Mouse (Mus musculus): ENCODE measurements at regions not wholly inside any gene's neighbourhood (a gene's known extent, or its start where the extent isn't known, plus 50 kb on each side); places are given as distances from the start of the nearest gene placed in this dataset.

DNA sequence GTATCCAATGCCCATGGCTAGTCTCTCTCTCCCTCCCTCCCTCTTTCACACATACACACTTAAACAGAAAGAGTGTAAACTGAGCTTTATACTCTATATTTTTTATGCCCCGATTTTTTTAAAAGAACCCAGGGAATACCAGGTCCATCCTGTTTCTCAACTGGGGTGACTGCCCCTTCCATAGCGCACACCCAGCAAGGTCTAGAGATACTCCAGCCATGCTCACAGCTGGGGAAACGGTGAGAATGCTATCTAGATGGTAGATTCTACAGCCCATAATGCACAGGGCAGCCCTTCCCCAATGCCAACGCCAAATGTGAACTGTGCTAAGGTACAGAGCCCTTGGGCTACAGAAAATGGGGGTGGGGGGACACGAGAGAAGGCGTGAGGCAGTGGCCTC, 51.2 kb upstream of the Tln2 start:
- no peak for DNase-seq (ENCODE audit: low spot score)

DNA sequence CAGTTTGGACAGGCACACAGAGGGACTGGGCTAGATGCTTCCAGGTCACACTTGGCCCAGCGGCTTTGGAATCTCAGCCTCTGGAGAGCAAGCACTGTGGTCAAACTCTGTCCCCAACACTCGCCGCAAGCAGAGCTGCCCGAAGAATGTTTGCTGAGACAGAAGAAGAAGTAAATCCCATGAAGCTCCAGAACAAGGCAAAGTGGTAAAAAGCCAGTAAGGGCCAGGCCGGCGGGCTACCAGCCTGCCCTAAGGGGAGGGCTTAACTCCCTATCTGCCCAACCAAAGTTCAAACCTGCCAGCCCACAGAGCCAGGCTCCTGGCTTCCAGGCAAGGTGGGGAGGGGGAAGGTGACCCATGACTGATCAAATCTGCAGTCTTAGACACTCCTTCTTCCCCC, 52.2 kb upstream of the Tln2 start:
- DNase-seq (ENCODE audit: low spot score) = no peak

DNA sequence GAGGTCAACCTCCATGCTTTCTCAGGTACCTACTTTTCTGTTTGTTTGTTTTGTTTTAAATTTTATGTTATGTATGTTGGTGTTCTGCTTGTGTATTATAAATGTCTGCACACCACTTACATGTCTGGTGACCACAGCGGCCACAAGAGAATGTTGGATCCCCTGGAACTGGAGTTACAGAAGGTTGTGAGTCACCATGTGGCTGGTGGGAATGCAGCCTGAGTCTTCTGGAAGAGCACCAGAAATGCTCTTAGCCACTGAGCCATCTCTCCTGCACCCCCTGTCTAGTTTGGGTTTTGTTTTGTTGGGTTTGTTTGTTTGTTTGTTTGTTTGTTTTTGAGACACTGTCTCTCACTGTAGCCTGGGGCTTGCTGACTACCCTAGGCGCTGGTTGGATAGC, 52.6 kb upstream of the Tln2 start:
- DNase-seq (ENCODE audit: low spot score) = no peak

DNA sequence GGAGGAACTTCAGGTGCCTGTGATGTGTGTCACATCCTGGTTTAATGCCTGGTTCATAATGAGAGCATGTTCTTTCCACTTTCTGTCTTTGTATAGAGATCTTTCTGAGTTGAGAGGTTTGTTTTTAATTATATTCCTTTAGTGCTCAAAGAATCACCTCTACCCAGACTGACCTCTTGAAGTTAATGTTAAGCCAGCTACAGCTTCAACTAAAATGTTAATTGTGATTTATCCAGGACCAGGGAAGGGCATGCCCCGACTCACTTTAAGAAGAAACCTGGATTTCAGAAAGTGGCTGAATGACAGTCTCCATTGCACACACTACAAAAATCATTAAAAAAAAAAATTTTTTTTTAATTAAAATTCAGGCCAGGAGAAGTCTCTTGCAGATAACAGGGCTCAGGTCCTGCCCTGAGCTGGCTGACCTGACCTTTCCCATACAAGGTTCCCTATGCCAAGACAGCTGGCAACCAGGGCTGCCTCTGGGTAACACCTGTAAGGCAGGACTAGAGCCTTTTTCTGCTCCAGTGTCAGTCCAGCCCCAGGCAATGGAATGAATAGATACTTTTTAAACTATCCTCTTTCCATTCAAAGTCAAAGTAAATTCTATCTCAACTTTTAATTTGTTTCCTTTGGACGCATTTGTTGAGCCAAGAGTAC, 54.7 kb upstream of the Tln2 start:
- DNase-seq (ENCODE audit: low spot score) = no peak

DNA sequence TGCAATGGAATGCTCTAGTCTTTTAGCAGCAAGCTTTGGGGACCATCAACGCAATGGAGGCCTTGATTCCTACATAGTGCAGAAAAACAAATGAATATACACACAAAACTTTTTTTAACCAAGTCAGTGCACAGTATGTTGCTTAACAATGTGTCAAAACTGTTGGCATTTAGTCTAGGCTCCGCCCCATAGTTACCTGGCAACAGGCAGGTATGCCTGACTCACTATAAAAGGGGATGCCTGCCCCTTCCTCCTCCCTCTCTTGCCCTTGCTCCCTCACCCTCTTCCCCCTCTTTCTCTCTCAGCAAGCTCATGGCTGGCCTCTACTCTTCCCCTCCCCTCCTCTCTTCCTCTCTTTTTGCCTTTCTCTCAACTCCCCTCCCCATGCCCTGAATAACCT, 56.7 kb upstream of the Tln2 start:
- no peak for DNase-seq (ENCODE audit: low spot score)

DNA sequence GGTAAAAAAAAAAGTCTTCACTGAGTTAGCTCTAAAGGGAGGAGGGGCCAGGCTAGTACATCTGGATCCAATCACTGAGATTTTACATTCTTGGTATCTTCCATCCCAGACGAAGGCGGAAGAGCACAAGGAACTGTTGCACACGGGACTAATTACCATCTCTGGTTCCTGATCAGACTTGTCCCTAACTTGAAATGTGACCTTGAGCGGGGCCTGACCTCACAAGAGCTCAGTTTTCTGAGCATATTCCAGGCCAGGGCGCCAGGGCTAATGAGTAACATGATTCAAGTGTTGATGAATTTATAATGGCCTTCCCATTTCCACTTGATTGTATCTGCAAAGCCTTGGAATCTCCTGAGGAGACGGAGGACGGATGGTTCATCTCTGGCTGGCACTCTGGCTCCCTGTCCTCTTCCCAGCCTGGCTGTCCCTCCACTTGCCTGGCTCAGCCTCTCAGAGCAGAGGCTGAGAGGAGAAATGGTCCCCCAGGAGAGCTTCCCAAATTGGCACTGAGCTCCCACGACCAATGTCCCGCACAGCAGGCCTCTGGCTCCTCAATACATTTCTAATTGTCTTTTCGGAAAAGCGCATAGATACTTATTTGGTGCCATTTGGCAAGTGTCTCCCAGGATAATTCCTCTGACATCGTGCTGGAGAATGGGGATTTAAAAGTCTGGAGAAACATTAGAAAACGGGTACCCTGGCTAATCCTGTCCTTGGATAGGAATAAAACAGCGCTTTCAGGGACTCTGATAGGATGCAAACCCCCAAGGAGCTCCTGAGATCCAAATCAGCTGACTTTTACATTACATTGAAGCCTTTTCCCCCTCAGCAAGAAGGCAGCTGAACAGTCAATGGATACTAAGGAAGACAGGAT, 58.1 kb upstream of the Tln2 start:
- DNase-seq (ENCODE audit: low spot score) = no peak

DNA sequence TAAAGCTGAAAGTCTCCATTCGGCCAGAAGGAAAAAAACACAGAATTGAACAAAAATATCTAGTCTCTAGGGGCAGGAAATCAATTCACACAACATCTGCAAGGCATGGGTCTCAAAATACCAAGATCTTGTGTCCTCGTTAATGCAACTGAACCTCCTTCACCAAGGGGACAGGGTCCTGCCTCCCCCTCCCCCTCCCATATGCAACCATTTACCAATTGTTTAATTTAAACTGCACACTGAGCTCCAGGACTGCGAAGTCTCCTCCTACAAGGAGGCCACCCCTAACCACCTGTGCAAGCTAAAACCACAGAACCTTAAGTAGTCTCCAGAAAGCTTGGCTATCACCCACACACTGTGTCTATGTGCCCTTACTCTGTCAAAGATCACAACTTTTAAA, 61.4 kb upstream of the Tln2 start:
- no peak for DNase-seq (ENCODE audit: low spot score)

DNA sequence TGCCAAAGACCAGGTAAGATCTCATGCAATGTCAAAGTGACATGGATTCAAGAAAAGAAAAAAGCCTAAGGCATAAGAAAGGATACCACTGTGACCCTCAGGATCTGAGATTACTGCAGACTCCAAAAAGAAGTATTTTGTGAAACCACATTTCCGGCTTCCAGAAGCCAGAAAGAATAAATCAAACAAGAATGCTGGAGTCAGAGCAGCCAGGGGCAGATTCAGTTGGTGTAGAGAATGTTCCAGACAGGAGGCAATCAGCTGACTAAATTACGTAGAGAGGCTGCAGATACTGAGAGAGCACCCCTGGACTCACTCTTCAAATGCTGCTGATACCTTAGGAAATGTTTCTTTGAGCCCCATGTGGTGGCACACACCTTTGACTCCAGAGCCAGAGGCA, 67.7 kb upstream of the Tln2 start:
- no peak for DNase-seq (ENCODE audit: low spot score)

DNA sequence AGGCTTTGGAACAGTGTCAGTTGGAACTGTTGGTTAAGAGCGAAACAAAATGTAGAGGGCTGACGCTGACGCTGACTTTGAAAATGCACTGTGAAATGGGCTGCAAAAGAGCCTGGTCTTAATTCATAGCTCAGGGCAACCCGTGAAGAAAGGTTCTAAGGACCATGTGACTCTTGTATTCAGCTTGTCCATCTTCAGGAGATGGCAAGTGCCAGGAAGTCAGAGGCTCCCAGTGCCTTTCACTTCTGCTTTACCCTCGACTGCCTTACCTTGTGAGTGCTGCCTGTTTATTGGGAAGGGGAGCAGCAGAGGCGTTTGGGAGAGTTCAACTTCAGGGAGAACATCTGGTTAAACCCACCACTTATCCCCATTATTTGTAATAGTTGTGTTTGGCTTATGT, 70.1 kb upstream of the Tln2 start:
- DNase-seq (ENCODE audit: low spot score) = no peak

DNA sequence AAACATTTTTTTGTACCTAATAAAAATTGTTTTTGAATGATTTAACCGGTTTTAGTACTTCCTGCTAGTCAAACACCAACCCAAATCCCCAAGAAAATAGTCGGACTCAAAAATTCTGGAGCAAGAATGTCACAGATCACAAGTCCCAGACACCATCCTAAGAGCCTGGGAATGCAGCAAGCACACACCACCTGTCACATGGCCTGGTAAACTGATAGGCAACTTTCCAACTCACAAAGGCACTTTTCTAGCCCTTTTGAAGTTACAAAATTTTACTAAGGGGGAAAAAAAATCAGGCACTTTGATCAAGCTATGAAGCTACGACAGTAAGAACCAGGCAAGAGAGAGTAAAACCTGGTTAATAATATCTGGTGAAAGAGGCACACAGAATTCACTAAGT, 70.7 kb upstream of the Tln2 start:
- no peak for DNase-seq (ENCODE audit: low spot score)

DNA sequence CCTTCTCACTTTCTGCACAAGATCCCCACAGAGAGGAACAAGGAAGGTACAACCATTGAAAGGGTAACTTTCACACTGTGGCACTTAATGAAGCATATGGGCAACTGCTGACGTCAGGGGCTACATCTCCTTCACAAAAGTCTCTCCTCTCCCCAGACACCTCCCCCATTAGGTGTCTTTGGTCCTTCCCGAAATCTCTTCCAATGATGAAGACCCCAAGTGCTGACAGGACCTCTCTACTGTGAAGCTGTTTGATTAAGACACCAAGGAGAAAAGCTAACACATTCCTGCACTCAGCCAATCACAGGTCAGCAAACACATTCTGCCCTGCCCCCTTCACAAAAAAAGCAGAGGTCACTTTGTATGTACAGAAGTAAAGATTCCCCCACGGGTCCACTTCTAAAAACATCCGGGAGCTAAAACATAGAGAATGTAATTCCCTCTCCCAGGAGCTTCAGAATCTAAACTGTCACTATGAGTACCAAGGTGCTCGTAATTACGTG, 72.3 kb upstream of the Tln2 start:
- DNase-seq (ENCODE audit: low spot score) = no peak

DNA sequence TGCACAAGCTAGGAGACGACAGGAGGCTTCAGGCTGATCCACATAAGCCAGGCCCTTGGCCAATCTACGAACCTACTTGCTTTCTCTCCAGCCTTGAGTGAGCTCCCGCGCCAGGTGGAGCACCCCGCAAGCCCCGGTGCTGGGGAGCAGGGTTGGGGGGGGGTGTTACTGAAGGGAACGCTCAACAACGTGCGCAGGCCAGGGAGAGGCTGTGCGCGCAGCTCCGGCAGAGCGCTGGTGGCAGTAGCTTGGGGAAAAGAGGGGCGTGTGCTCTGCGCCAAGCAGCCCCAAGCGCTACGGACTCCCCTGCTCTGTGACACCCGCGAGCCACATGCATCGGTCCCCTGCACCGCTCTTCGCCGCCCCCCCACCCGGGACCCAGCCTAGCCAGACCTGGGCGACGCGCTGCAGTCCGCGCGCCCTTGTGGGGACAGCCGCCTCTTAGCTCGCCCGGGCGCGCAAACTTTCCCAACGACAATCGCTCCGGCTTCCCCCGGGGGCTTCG, 73.1 kb upstream of the Tln2 start:
- no peak for DNase-seq (ENCODE audit: low spot score)

DNA sequence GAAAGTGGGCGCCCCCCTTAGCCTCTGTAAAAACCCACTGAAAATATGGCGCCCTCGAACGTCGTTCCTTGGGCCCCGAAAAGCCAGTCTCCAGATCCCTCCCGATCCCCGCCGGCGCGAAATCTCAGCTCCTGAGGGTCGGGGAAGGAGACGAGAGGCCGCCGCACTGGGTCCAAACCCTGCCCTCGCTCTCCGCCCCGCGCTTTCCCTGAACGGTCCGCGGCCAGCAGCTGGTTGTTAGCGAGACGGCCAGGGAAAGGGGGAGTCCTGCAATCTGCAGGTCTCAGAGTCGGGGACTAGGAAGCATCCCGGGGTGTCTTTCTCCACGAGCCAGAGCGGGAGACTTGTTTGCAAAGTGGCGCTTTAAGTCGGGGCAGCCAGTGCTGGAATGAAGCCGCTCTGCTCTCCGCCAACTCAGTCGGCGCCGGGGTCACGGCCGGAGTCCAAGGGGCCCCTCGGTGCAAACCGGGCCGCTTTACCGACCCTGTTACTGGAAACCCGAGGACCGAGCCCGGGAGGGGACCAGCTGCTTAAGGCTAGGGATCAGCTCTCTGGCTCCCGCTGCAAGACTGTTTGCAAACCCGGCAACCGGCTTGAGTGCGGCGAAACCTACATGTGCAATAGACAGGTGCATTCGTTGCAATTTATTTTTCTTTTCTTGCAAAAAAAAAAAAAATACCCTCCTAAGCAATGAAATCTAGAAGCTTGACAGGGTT, 73.7 kb upstream of the Tln2 start:
- no peak for DNase-seq (ENCODE audit: low spot score)

DNA sequence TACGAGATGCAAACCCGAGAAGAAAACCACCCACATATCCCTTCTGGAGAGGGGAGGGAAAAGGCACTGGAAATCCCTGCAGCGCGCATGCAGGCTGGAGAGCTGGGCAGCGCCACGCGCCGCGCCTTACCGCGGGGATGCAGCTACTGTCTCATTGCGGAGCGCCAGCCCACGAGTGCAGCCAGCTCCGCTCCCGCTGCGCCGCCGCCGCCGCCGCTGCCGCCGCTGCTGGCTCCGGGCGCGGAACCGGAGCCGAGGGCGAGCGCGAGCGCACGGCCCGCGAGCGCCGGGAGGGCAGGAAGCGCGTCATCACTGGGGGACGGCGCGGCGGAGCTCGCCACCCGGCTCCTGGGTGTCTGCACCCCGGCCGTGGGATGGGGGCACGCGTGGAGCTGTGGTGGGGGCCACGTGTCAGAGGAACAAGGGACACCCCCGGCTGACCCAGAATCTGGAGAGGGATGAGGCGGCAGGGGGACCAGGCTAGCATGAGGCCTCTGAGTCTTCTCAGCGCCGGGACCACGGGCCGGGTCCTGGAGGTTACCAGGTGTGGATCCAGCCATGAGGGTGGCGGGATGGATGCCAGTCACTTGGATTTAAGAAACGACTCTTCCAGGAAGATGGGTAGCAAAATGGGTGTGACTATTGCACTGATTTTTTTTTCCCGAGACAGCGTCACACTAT, 74.4 kb upstream of the Tln2 start:
- DNase-seq (ENCODE audit: low spot score) = no peak

DNA sequence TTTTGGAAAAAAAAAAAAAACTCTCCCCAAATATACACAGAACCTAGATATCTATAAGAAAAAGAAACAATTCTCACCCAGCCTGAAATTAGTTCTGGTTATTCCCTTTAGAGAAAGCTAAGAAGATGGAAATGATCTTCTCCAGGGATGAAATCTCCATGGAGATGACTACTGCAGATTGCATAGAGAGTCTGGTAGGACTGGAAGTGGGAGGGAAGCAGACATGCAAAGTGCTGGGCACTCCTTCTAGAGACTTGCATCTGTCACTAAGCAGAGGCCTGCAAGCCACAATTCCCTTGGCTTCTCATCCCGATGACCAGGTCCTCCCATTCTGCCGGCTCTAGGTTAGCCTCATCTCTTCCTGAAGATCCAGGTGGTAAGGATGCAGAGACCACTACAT, 87.3 kb upstream of the Tln2 start:
- DNase-seq (ENCODE audit: low spot score) = no peak

DNA sequence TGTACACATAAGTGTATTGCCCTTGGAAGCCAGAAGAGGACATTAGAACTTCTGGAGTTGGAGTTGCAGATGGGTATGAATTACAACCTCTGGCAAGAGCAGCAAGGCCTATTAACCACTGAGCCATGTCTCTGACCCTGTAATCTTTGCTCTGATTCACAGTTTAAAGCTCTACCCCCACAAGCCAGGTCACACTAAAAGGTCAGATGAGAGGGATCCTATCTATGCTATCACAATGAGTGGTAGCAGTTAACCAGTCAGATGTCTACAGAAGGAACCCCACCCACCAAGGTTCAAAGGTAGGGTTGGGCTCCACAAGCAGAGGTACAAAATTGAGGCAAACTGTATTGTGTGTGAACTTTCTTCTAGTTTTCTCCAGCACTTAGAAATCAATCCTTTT, 94.5 kb upstream of the C2cd4b start:
- no peak for DNase-seq (ENCODE audit: low spot score)

DNA sequence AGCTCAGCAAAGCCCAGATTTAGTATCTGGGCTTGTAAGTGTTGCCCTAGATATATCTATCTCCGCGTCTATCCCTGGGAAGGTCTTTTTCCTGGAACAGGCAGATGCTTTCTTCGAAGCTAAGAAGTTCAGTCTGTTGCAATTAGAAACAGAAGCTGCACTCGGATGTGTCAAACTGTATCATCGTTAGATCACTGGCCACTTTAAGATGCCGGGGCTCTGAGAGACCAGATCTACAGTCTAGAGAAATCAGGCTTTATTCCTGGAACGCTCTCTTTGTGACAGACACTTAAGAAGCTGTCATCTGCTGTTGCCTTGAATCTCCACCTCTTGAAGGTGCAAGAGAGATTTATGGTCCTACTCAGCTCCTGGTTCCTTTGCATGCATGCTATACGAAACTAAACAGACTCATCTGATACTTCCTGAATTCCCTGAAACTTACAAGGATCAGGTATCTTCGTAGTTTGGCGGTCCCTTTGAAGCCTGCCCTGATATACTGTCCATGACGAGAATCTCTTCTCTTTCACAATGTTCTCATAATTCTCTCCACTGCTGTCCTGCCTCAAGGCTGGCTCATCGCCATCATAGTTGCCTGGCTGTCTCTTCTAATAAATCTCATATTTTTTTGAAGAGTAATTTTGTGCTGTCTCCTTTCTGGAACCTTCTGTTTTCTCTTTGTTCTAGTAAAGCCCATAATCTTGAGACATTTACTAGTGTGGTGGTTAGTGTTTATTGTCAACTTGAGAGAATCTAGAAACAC, 88.8 kb upstream of the C2cd4b start:
- no peak for DNase-seq (ENCODE audit: low spot score)

DNA sequence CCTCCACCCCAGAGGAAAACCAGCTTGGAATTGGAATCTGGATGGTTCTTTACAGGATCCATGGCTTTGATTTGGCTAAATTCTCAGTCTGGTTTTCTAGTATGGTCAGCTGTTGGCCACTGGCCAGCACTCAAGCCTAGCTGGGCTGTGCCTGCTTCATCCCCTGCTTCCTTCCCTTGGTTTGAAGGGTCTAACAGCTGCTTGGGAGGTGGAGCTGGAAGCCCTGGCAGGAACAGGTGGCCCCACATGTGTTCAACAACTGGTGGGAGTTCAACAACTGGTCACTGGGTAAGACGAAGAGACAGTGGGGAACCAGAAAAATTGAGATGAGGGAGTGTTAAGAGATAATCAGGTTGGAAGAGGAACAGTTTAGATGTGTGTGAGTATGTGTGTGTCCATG, 82.3 kb upstream of the C2cd4b start:
- no peak for DNase-seq (ENCODE audit: low spot score)

DNA sequence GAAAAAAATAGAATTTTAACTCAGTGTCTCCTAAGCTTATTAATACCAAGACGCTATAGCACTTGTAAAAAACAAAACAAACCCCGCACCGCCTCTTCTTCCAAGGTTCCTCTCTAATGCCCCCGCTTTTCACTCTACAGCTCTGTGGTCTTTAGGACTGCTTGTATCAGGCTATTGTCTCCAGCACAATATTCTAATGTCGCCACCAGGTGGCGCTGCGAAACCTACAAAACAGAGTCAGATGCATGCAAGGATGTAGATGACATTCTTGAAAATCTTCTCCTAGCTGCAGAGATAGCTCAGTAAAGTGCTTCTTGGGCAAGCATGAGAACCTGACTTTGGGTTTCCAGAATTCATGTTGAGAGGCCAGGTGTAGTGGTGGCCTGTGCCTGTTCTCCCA, 75.9 kb upstream of the C2cd4b start:
- DNase-seq (ENCODE audit: low spot score) = peak; percentile 37

DNA sequence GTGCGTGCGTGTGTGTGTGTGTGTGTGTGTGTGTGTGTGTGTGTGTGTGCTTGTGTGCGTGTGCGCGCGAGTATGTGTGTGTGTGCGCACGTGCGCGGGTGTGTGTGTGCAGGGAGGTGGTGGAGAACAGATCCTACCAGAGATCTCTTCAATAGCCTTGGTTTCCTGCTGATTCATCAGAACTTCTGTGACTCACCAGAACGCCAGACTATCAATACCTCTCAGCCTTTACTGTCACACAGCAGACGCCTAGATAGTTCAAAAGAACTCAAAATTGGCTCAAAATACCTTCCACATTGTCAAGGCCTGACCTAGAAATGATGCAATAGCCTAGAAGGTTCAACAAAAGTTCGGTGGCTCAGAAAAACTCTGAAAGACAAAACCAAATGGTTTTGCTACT, 66.8 kb upstream of the C2cd4b start:
- DNase-seq (ENCODE audit: low spot score) = no peak

DNA sequence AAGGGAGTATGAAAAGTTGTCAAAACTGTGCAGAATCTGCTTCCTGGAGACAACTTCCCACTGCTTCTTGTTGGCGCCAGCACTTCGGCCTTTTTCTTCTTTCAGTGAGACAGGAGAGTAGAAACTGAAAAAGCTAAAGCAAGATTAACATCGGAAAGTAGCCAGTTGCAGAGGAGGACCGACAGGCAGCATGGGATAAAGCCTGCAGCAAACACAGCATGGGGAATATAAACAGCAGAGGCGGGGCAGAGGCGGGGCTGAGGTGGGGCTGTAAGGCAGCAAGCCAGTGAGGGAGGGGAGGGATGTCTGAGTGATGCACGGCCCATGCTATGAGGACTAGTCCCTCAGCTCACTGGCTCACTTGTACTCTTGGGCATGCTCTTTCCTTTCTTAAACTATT, 65.5 kb upstream of the C2cd4b start:
- DNase-seq (ENCODE audit: low spot score) = no peak

DNA sequence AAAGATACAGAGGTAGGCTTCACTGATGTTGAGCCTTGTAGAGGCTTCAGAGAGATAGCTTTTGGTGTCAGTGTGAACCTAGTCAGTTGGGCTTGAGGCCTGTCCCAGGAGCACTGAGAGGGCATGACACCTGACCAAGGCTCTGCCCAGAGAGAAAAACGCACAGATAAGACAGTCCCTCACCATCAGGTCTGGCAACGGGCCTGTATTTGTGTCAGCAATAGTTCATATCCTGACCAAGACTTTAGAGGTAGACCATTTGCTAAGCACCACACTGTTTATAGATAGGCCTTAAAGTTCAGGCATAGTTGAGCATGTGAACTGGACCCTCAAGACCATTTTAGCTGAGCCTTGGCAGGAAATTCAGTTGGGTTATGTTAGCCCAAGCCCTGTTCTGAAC, 60.4 kb upstream of the C2cd4b start:
- DNase-seq (ENCODE audit: low spot score) = no peak

All from layer of hippocampus, adult 9-10 months (tissue).